Mouse (Mus musculus) cerebellum, postnatal 25 days (tissue): ENCODE measurements around the gene Rlf.
"Not testable (repeated sequence)": the region's sequence is repeated elsewhere in the genome, so short reads cannot be mapped to it uniquely, and the experiment has no call there.

Experiments
- DNase-seq, 2 experiments: peaks; one replicate each; pipeline ENCODE4 v3.0.0; 2021; ENCODE audit warnings: mixed read lengths in 2 of 2

The Rlf gene

DNA sequence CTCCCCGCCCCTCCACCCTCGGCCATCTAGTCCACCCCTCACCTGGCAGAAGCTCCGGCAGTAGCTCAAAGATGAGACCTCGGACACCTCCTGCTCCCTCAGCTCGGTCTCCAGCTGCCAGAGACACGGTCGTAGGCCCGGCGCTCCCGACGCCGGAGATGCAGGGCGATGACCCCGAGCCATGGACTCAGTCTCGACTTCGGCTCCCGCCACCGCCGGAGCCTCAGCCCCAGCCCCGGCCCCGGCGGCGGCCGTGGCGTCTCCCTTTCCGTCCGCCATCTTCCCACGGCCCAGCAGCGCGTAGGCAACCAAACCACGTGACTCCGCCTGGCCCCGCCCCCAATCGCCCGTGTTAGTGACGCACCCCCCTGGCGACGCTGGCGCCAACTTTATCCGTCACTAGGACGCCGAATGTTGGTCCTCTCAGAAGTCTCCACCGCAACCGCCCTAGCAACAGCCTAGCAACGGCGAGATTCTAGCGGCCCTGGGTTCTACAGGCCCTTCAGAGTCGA lies at the start of gene Rlf:
Rlf (minus strand) TSS at position 292 of the 512 bp plus-strand sequence.
- DNase-seq, result peak; percentile 100

GRCm38 (mm10) chr4:121241612-121242000 lies 26.7 kb upstream of the Rlf start:
- no peak for DNase-seq

- DNase-seq, result peak in 1 of 2 experiments; percentile 8
Measured at GRCm38 (mm10) chr4:121240637-121241611, 26.0 kb upstream of the Rlf start.

GRCm38 (mm10) chr4:121239878-121240277 lies 25.0 kb upstream of the Rlf start:
- DNase-seq, result no peak

DNA sequence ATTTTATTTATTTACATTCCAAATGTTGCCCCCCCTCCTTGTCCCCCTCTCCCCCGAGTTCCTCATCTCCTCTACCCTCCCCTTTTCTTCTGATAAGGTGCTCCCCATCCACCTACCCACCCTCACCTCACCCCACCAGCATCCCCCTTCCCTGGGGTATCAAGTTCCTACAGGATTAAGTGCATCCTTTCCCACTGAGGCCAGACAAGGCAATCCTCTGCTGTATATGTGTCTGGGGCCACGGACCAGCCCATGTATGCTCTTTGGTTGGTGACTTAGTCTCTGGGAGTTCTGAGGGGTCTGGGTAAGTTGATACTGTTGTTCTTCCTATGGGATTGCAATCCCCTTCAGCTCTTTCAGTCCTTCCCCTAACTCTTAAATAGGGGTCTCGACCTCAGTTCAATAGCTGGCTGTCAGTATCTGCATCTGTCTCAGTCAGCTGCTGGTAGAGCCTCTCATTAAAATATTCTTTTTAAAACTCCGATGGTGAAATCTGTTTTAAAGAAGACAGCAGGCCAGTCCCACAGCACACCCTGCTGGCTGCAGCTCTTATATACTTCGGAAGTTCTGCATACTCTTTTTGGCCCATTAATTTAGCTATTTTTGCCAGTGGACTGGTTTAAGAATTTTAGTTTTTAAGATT lies 17.0 kb upstream of the Rlf start:
- DNase-seq, result peak; percentile 17 to 64

DNA sequence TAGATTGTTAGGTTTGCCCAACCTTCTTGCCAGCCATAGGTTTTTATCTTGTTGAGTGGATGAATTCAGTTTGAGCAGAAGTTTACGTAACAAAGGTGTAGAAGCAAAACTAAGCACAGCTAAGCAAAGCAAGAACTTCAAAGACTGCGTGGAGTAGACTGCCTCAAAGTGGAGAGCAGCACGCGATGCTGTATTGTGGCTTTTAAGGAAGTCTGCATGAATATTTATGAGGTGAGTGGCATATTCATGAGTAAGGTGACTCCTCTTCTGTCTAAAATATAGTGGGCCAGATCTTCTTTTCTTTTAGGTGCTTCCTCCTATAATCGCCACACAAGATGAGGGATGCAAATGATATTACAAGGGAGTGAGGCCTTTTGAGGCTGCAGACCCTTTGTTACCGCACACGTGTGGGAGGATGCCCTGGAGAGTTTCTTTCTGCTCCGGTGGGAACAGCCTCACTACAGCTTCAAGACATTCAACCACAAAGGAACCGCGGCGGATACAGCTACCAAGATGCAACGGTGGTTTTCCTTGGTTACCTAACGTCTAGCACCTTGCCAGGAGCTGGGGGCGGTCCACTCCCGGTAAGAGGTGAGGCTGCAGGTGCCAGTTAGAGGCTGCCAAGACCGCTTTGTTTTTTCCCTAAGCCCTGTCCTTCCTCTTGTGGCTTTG lies 16.2 kb upstream of the Rlf start:
- DNase-seq, result peak in 1 of 2 experiments; percentile 11

DNA sequence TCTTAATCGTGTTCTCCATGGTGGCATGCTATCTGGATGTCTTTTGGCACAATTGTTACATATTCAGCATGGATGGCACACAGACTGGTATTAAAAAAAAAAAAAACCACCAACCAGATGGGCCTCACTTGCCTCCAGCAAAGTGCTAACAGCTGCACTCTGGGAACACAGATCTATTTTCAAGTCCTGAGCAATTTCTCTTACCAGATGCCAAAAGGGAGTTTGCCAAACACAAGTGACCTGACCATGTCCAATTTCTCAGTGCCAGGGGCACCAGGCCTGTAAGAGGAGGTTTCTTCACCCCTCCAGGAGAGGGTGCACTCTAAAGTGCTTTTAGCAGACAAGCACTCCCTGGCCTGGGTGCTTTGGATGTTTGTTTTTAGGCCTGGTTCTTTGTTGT lies 12.2 kb upstream of the Rlf start:
- DNase-seq, result no peak

DNA sequence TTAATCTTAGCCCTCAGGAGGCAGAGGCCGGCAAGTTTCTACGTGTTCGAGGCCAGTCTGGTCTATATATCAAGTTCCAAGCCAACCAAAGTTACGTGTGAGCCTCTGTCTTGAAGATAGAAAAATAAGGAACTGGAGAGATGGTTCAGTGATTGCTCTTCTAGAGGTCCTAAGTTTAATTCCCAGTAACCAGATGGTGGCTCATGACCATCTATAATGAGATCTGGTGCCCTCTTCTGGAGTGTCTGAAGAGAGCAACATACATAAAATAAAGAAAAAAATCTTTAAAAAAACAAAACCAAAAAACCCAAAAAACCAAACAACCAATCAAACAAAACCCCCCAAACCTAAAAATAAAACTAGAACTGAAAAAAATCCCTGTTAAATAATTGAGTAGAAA lies 10.3 kb upstream of the Rlf start:
- DNase-seq, result no peak

DNA sequence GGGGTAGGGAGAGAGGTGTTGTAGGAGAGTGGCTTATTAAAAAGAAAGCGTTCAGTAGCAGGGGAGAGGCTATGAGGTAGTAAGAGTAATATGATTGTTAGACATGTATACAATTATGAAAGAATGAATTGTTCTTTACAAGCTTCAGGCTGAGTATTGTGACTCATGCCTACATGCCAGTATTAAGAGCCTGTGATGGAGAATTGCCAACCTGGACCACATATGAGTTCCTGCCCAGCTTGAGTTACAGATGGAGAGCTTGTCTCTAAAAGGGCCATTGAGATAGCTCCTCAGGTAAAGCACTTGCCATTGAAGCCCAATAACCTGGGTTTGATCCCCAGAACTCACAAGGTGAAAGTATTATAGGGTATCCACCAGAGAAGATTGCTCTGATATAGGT lies 8.3 kb upstream of the Rlf start:
- DNase-seq, result no peak

DNA sequence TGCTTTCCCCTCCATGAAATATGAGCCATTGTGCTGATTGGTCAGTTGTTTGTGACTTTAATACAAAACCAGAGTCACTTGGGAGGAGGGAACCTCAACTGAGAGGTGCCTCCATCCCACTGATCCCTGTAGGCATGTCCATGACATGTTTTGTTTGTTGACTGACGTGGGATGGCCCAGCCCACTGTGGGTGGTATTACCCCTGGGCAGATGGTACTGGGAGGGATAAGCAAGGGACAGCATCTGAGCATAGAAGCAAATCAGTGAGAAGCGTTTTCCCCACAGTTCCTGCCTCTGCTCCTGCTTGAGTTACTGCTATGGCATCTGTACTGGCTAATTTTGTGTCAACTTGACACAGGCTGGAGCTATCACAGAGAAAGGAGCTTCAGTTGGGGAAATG lies 1.3 kb upstream of the Rlf start:
- DNase-seq, result no peak

- peak; percentile 13 to 14 for DNase-seq
Measured at GRCm38 (mm10) chr4:121215489-121215888, 605 bp upstream of the Rlf start.

DNA sequence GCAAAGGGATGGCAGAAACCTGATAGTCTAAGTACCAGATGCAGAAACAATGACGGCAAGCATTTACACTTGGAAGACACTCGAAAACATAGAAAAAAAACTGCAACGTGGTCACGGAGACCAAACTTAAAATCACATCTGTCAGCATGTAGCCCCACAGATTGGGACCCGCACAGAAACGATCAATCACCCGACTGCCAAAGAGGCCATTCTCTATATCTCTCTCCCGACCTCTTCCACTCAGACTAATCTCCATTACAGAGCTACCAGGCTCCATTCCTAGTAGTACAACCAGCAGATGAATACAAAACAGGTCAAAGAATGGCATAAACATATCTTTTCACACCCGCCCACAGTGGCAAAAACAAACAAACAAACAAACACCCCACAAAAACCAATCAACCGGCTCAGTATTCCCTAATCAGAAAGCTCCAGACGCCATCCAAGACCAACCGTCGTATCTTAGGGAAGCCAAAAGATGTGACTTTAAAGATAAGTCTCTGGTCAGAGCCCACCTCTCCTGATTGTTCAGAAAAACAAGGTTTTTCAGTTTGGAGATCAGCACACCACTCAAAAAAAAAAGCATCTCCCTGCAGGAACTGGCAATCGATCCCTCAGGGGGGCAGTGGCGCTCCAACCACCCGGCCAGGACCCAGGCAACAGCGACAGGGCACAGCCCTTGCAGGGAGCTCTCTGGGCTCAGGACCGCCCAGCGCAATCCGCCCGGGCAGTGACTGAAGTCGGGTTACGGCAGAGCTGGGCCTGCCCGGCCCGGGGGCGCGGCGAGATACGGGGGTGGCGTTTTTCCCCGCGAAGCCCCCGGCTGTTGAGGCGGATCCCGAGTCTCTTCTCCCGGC lies 720 bp downstream of the Rlf start:
- peak in 1 of 2 experiments; percentile 69 for DNase-seq

DNA sequence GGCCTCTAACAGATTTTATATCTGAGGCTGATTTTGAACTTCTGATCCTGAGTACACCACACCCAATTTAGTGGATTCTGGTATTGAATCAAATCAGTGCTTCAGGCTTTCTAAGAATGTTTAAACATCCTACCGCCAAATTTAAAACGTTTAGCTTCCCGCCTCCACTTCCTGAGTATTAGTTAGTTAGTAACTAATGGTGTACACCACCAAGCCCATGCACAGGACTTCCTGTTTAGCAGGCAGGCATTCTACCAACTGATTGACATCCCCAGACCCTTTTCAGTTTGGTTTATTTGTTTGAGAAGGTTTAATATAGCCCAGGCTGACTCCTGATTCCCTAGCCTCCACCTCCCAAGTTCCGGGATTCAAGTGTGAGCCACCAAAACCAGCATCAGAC lies 6.0 kb downstream of the Rlf start:
- no peak for DNase-seq

GRCm38 (mm10) chr4:121197856-121198255 lies 17.0 kb downstream of the Rlf start:
- no peak for DNase-seq

GRCm38 (mm10) chr4:121196995-121197394 lies 17.9 kb downstream of the Rlf start:
- no peak for DNase-seq

- DNase-seq, result no peak
Measured at GRCm38 (mm10) chr4:121196205-121196604, 18.7 kb downstream of the Rlf start.

DNA sequence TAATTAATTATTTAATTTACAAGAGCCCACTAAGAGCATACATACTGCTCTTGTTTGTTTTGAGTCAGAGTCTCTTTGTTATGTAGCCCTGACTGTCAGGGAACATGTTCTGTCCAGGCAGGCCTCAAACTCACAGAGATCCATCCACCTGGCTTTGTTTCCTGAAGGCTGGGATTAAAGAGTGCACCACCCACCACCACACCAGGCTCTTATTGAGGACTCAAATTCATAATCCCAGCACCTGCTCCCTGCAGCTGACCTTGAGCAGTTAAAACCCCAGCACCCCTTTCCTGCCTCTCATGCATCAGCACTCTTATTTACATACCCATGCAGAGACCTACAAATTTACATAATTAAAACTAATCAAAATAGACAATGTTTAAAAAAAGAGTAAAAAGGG lies 20.1 kb downstream of the Rlf start:
- no peak for DNase-seq

DNA sequence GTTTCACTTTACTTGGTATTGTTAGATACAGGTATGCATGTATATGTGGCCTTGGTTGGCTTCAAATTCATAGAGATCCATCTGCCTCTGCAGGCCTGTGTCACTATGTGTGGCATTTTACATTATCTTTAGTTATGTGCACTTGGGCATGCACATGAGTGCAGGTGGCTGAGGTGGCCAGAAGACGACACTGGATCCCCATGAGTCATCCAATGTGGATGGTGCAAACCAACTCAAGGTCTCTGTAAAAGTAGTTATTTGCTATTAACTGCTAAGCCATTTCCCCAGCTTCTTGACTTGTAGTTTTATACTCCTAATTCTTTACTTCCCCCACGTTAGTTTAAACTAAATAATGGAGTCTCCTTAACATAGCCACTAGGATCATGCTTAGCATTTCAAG lies 22.6 kb downstream of the Rlf start:
- DNase-seq, result no peak

- no peak for DNase-seq
Measured at GRCm38 (mm10) chr4:121189341-121189740, 25.5 kb downstream of the Rlf start.

GRCm38 (mm10) chr4:121179669-121180068 lies 35.2 kb downstream of the Rlf start:
- DNase-seq, result no peak

- no peak for DNase-seq
Measured at GRCm38 (mm10) chr4:121167656-121168055, 47.2 kb downstream of the Rlf start.

DNA sequence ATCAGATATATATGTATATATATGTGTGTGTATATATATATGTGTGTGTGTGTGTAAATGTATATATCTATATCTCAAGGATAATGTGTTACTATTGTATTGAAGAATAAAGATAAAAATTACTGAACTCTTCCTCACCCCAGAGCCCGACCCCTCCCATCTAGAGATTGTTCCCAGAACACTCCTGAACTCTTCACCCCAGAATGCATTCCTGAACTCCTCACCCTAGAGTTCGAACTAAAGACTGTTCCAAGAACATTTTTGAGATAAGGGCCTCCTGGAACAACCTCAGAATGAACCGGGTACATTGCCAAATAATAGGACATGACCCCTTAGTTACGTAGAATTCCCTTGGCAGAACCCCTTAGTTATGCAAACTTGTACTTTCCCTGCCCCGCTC lies 48.2 kb downstream of the Rlf start:
- not testable (repeated sequence) for DNase-seq
